Mouse (Mus musculus) olfactory bulb, adult 2 months (tissue): Measurements from ENCODE around the gene Rab3a.
A peak's percentile ranks its signal among the peaks of the same experiment; 100 is the strongest.

Experiments used
- CTCF ChIP-seq: fragments of 200-500 bp; IDR thresholded peaks from 2 replicates; pipeline ENCODE4 v1.5.1; 2012; ENCODE audit warnings: low read depth, mild to moderate bottlenecking, low read length, moderate library complexity; ENCODE audit not compliant: insufficient read depth
- POLR2A ChIP-seq: fragments of 200-500 bp; IDR thresholded peaks from 2 replicates; pipeline ENCODE4 v1.6.1; 2012; ENCODE audit warnings: mild to moderate bottlenecking, low read depth, low read length, moderate library complexity; ENCODE audit not compliant: insufficient read depth

GRCm38 (mm10) chr8:70754871-70755660 lies 587 bp downstream of the Rab3a start:
- 0 out of 2 replicates have a peak, but pooled peaks have one; percentile 12 for TF ChIP-seq CTCF
- TF ChIP-seq POLR2A, result no peak
